Mouse (Mus musculus): ENCODE data around the gene Rab40c. TPM values are rescaled to one million over a fixed set of nuclear protein-coding genes. Genes with fewer than 3 reads are reported as not detected.

The Rab40c gene
- polyA plus RNA-seq, 1 experiment from 2014 or later = 17.2 TPM

DNA sequence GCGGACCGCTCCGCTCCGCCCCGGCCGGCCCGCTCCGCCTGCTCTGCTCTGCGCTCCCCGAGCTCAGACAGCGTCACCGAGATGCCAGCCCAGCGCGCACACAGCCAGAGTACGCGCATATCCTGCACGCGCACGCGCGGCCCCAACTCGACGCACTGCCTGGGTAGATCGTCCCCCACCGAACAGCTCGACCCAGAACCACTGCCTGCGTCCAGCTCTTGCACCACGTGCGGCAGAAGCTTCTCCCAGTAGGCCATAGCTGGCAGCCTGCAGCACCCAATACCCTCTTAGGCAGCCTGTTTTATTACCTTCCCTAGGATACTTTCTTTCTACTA is 82.5 kb downstream of the Rab40c start, which contains the start of gene Rhbdl1:
Gene Rhbdl1, minus strand, starts transcription at position 220 of the 335 bp plus-strand sequence.
- H3K9me3 ChIP-seq (ENCODE audit: control insufficient read depth, low read depth, low read length) = no peaks in the 10 kb centered on the region
- no peaks in the 10 kb centered on the region for H3K27me3 ChIP-seq (ENCODE audit: control insufficient read depth, insufficient read depth, low read length)
- H3K4me3 ChIP-seq (ENCODE audit: low read depth, low read length) = peak within 1 kb of the TSS; percentile 20
- H3K4me2 ChIP-seq (replicated peaks; ENCODE audit: low read depth, low read length) = peak within 1 kb of the TSS; percentile 52
- peak within 1 kb of the TSS; percentile 48; the same call in 1 of the 2 replicates for H3K27ac ChIP-seq (ENCODE audit: low read length)
- no peak within 1 kb of the TSS; the same call in 1 of the 2 replicates for H3K9ac ChIP-seq (replicated peaks; ENCODE audit: low read depth, low read length)
- no peak for ATAC-seq (ENCODE audit: insufficient number of reproducible peaks, insufficient read depth, low FRiP score, low read depth)
- H3K36me3 ChIP-seq (ENCODE audit: control insufficient read depth, insufficient read depth, low read length) = peaks cover 48% of the 10 kb centered on the region
- WGBS = 5% methylated on average over 29 of the region's 29 CpGs
- H3K4me1 ChIP-seq (ENCODE audit: control insufficient read depth, insufficient read depth, low read length) = peaks cover 37% of the 10 kb centered on the region

DNA sequence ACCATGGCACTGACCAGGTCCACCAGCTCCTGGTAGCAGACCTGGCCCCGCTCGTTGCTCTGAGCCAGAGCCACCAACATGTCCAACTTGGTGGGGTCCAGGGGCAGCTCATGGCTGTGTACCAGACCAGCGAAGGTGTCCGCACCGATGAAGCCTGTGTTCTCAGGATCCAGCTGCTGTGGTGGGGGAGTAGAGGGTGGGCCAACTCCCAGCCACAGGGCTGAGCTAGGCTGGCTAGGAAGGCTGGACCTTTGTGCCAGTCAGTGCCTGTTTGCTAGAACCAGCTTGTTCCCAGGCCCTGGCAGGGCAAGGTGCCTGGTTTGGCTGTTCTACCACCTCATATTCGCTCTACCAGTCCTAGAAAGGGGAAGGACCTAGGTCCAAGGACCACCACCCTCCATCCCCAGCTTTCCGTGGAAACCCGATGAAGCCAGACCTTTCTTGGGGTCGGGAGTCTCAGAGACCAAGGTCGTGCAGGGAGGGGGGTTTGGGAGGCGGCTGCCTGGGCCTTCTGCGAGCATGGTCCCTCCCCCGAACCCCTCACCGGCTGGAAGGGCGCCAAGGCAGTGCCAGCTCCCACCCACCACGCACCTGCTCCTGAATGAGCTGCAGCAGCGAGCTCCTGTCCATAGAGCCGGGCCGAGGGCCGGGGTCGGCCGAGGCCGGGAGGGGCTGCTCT is 83.0 kb downstream of the Rab40c start:
- WGBS = 22% methylated on average over 20 of the region's 23 CpGs
- Histone ChIP-seq H3K36me3 (ENCODE audit: control insufficient read depth, insufficient read depth, low read length) (peaks cover 43% of the 10 kb centered on the region), H3K9me3 (ENCODE audit: control insufficient read depth, low read depth, low read length) (no peaks in the 10 kb centered on the region), H3K9ac (replicated peaks; ENCODE audit: low read depth, low read length) (no peak overlapping the region; the same call in 1 of the 2 replicates), H3K27me3 (ENCODE audit: control insufficient read depth, insufficient read depth, low read length) (no peaks in the 10 kb centered on the region), H3K4me1 (ENCODE audit: control insufficient read depth, insufficient read depth, low read length) (peaks cover 40% of the 10 kb centered on the region), H3K27ac (ENCODE audit: low read length) (0 out of 2 replicates have a peak overlapping the region, but pooled peaks have one; percentile 35), H3K4me3 (ENCODE audit: low read depth, low read length) (peak overlapping the region; percentile 20), H3K4me2 (replicated peaks; ENCODE audit: low read depth, low read length) (peak overlapping the region; percentile 52)
- no peak for ATAC-seq (ENCODE audit: insufficient number of reproducible peaks, insufficient read depth, low FRiP score, low read depth)

DNA sequence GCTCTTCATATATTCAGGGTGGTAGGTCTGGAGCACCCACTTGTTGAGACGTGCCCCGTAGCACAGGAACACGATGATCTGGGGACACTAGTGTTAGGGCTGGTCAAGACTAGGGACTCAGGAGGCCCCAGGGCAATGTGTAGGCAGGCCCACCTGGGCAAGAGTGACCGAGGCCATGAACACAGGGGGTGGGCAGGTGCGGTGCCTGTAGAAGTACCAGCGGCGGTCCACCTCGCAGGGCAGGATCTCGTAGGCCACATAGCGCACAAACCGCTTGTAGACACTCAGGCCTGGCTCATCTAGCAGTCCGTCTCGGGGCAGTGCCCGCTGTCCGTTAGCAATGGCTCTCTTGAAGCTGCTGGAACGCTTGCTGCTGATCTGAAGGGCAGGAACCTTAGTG is 83.7 kb downstream of the Rab40c start:
- no peak overlapping the region for H3K27ac ChIP-seq (ENCODE audit: low read length)
- no peaks in the 10 kb centered on the region for H3K9me3 ChIP-seq (ENCODE audit: control insufficient read depth, low read depth, low read length)
- H3K9ac ChIP-seq (replicated peaks; ENCODE audit: low read depth, low read length) = no peak overlapping the region
- peaks cover 43% of the 10 kb centered on the region for H3K36me3 ChIP-seq (ENCODE audit: control insufficient read depth, insufficient read depth, low read length)
- H3K4me2 ChIP-seq (replicated peaks; ENCODE audit: low read depth, low read length) = peak overlapping the region; percentile 52; the same call in 1 of the 2 replicates
- peaks cover 46% of the 10 kb centered on the region for H3K4me1 ChIP-seq (ENCODE audit: control insufficient read depth, insufficient read depth, low read length)
- no peaks in the 10 kb centered on the region for H3K27me3 ChIP-seq (ENCODE audit: control insufficient read depth, insufficient read depth, low read length)
- no peak overlapping the region for H3K4me3 ChIP-seq (ENCODE audit: low read depth, low read length)
- ATAC-seq (ENCODE audit: insufficient number of reproducible peaks, insufficient read depth, low FRiP score, low read depth) = no peak
- 93% methylated on average over 16 of the region's 16 CpGs for WGBS

DNA sequence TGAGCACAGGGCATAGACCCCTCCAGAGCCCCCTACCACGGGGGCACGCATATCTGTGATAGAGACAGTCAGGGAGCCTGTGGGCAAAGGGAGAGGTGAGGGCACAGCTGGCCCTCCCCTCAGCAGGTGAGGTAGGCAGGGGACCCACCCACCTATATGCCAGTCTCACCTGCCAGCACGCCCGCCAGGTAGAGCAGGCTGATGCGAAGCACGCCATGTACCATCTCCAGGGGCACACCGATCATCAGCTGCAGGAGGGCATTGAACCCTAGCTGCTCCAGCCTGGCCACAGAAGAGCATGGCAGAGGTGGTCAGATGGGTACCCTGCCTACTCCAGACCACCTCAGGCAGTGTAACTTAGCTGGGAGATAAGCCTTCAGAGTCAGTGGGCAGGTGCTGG is 84.2 kb downstream of the Rab40c start:
- WGBS = 90% methylated on average over 7 of the region's 7 CpGs
- H3K27ac ChIP-seq (ENCODE audit: low read length) = no peak overlapping the region
- H3K9ac ChIP-seq (replicated peaks; ENCODE audit: low read depth, low read length) = no peak overlapping the region
- peaks cover 42% of the 10 kb centered on the region for H3K36me3 ChIP-seq (ENCODE audit: control insufficient read depth, insufficient read depth, low read length)
- peak overlapping the region; percentile 99; the same call in 1 of the 2 replicates for H3K4me2 ChIP-seq (replicated peaks; ENCODE audit: low read depth, low read length)
- no peaks in the 10 kb centered on the region for H3K9me3 ChIP-seq (ENCODE audit: control insufficient read depth, low read depth, low read length)
- ATAC-seq (ENCODE audit: insufficient number of reproducible peaks, insufficient read depth, low FRiP score, low read depth) = no peak
- H3K27me3 ChIP-seq (ENCODE audit: control insufficient read depth, insufficient read depth, low read length) = no peaks in the 10 kb centered on the region
- peaks cover 48% of the 10 kb centered on the region for H3K4me1 ChIP-seq (ENCODE audit: control insufficient read depth, insufficient read depth, low read length)
- H3K4me3 ChIP-seq (ENCODE audit: low read depth, low read length) = no peak overlapping the region

DNA sequence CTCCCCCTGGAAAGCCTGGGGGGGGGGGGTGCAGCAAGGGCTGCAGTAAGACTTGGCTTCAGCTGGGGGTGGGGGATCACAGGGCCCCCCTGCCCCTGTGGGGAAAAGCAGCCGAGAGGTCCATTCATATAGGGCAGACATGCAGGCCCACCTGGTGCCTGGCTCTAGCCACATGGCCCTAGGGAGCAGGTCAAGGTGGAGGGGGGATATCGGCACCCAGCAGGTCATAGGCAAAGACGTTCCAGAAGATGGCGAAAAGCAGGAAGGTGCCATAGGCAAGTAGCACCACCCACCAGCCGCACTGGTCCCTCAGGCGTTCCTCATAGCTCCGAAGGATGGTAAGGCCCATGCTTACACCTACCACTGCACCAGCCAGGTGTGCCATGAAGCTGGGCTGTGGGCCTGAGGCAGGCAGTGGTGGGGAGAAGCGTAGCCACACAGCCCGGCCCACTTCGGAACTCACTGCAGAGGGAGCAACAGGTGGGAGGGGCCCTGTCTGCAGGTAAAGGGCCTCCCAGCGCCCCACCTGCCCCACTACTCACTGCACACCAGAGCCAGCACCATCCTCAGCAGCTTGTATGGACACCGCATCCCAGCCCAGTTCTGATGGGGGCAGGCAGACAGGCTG is 84.8 kb downstream of the Rab40c start:
- no peak overlapping the region for H3K27ac ChIP-seq (ENCODE audit: low read length)
- peak overlapping the region; percentile 81 for H3K4me3 ChIP-seq (ENCODE audit: low read depth, low read length)
- peak overlapping the region; percentile 74; the same call in 1 of the 2 replicates for H3K9ac ChIP-seq (replicated peaks; ENCODE audit: low read depth, low read length)
- peaks cover 52% of the 10 kb centered on the region for H3K4me1 ChIP-seq (ENCODE audit: control insufficient read depth, insufficient read depth, low read length)
- H3K27me3 ChIP-seq (ENCODE audit: control insufficient read depth, insufficient read depth, low read length) = no peaks in the 10 kb centered on the region
- ATAC-seq (ENCODE audit: insufficient number of reproducible peaks, insufficient read depth, low FRiP score, low read depth) = no peak
- H3K36me3 ChIP-seq (ENCODE audit: control insufficient read depth, insufficient read depth, low read length) = peaks cover 40% of the 10 kb centered on the region
- peak overlapping the region; percentile 99 for H3K4me2 ChIP-seq (replicated peaks; ENCODE audit: low read depth, low read length)
- H3K9me3 ChIP-seq (ENCODE audit: control insufficient read depth, low read depth, low read length) = no peaks in the 10 kb centered on the region
- WGBS = 77% methylated on average over 12 of the region's 12 CpGs

DNA sequence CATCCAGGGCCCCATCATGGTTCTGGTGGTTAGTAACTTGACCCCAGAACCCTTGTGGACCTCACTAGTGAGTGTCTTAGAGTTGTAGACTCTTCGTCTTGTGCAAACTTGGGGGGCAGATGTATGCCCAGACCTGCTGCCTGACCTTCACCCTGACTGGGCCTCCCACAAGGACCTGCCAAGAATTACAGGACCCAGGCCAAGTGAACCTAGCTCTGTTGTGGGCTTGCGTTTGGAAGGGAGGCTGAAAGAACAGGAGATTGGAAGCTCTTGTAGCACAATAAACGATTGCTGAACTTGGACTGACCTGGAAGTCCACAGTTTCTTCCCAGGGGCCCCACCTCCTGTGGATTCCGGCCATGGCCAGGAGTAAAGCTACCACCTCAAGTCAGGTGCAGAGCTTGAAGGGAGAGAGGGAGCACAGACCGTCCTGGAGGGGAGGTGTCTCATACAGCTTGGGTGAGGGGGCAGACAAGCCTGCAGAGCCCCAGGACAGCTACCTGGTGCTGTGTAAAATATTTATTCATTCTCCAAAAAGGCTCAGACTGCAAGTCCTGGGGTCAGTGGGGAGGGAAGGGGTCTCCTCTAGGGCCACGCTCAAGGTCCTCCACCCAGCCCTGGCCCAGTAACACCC is 85.4 kb downstream of the Rab40c start:
- H3K4me2 ChIP-seq (replicated peaks; ENCODE audit: low read depth, low read length) = peak overlapping the region; percentile 99
- H3K4me3 ChIP-seq (ENCODE audit: low read depth, low read length) = peak overlapping the region; percentile 81
- ATAC-seq (ENCODE audit: insufficient number of reproducible peaks, insufficient read depth, low FRiP score, low read depth) = no peak
- H3K4me1 ChIP-seq (ENCODE audit: control insufficient read depth, insufficient read depth, low read length) = peaks cover 55% of the 10 kb centered on the region
- H3K36me3 ChIP-seq (ENCODE audit: control insufficient read depth, insufficient read depth, low read length) = peaks cover 36% of the 10 kb centered on the region
- no peaks in the 10 kb centered on the region for H3K27me3 ChIP-seq (ENCODE audit: control insufficient read depth, insufficient read depth, low read length)
- WGBS = 20% methylated on average over 6 of the region's 6 CpGs
- peak overlapping the region; percentile 94; the same call in 1 of the 2 replicates for H3K27ac ChIP-seq (ENCODE audit: low read length)
- H3K9ac ChIP-seq (replicated peaks; ENCODE audit: low read depth, low read length) = peak overlapping the region; percentile 74; the same call in 1 of the 2 replicates
- no peaks in the 10 kb centered on the region for H3K9me3 ChIP-seq (ENCODE audit: control insufficient read depth, low read depth, low read length)

DNA sequence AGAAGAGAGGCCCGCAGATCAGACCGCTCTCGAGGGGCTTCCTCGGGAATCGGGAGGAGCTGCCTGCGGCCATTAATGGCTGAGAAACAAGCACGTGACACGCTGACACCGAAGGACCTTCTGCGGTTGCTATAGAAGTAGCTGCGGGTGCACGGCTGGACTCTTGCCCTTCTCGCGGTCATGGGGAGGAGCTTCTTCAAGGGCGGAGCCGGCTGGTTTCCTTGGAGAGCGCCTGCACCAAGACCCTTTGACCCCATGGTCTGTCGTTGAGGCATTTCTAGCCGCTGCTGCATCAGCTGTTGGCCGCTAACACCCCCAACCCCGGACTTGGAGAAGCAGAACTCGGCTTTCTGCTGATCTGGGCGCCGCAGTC is 86.2 kb downstream of the Rab40c start, which contains the start of gene Stub1:
Gene Stub1, minus strand, starts transcription at position 114 of the 373 bp plus-strand sequence.
- peaks cover 31% of the 10 kb centered on the region for H3K36me3 ChIP-seq (ENCODE audit: control insufficient read depth, insufficient read depth, low read length)
- H3K4me1 ChIP-seq (ENCODE audit: control insufficient read depth, insufficient read depth, low read length) = peaks cover 58% of the 10 kb centered on the region
- peak; percentile 66 for ATAC-seq (ENCODE audit: insufficient number of reproducible peaks, insufficient read depth, low FRiP score, low read depth)
- peak within 1 kb of the TSS; percentile 94 for H3K27ac ChIP-seq (ENCODE audit: low read length)
- peak within 1 kb of the TSS; percentile 81 for H3K4me3 ChIP-seq (ENCODE audit: low read depth, low read length)
- no peaks in the 10 kb centered on the region for H3K9me3 ChIP-seq (ENCODE audit: control insufficient read depth, low read depth, low read length)
- WGBS = under 1% methylated on average over 24 of the region's 24 CpGs
- peak within 1 kb of the TSS; percentile 99 for H3K4me2 ChIP-seq (replicated peaks; ENCODE audit: low read depth, low read length)
- peak within 1 kb of the TSS; percentile 74 for H3K9ac ChIP-seq (replicated peaks; ENCODE audit: low read depth, low read length)
- H3K27me3 ChIP-seq (ENCODE audit: control insufficient read depth, insufficient read depth, low read length) = no peaks in the 10 kb centered on the region

DNA sequence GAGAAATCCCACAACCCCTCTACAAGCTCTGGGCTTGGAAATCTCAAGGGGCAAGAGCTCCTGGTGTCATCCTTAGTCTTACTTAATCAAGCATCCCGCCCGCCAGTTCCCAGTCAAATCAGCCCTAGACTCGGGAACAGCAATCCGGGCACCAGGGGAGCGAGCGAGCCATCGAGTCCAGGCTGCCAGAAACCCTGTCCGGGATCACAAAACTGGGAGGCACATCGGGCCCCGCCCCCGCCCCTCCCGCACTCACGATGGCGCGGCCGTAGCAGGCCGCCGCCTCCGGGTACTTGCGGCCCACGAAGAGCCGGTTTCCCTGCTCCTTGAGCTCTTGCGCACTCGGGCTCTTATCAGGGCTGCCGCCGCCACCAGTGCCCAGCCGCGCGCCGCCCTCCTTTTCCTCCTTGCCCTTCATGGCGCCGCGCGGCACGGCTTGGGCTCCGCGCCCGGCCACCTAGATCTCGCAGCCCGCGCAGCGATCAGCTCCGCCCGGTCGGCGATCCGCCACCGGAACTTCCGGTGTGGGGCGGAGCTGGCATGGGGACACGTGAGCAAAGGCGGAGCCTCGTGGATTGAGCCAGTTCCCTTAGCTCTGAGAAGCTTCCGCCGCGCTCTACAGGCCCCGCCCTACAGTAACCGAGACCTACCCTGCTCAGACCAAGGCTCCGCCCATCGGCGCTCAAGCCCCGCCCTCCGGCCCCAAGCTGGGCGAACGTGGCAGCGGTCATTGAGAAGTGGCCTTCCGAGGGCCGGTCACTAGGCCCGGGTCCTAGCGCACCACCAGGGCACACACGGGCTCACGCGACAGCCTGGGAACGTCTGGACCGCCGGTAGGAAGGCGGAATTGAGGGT is 86.9 kb downstream of the Rab40c start:
- under 1% methylated on average over 70 of the region's 77 CpGs for WGBS
- H3K36me3 ChIP-seq (ENCODE audit: control insufficient read depth, insufficient read depth, low read length) = peaks cover 25% of the 10 kb centered on the region
- peak overlapping the region; percentile 99 for H3K4me2 ChIP-seq (replicated peaks; ENCODE audit: low read depth, low read length)
- ATAC-seq (ENCODE audit: insufficient number of reproducible peaks, insufficient read depth, low FRiP score, low read depth) = peak; percentile 87
- peak overlapping the region; percentile 74 for H3K9ac ChIP-seq (replicated peaks; ENCODE audit: low read depth, low read length)
- no peaks in the 10 kb centered on the region for H3K9me3 ChIP-seq (ENCODE audit: control insufficient read depth, low read depth, low read length)
- H3K27ac ChIP-seq (ENCODE audit: low read length) = peak overlapping the region; percentile 94
- H3K4me3 ChIP-seq (ENCODE audit: low read depth, low read length) = peak overlapping the region; percentile 81
- no peaks in the 10 kb centered on the region for H3K27me3 ChIP-seq (ENCODE audit: control insufficient read depth, insufficient read depth, low read length)
- H3K4me1 ChIP-seq (ENCODE audit: control insufficient read depth, insufficient read depth, low read length) = peaks cover 60% of the 10 kb centered on the region

Measured in stomach, embryonic 14.5 days (tissue).